Mouse (Mus musculus) layer of hippocampus, adult 9-11 months (tissue): ENCODE data around the gene Tm7sf3.
"Not testable (repeated sequence)": the region's sequence is repeated elsewhere in the genome, so short reads cannot be mapped to it uniquely, and the experiment has no call there.

Source experiments
- DNase-seq: peaks from one replicate; pipeline ENCODE4 v3.0.0; 2022

The Tm7sf3 gene

DNA sequence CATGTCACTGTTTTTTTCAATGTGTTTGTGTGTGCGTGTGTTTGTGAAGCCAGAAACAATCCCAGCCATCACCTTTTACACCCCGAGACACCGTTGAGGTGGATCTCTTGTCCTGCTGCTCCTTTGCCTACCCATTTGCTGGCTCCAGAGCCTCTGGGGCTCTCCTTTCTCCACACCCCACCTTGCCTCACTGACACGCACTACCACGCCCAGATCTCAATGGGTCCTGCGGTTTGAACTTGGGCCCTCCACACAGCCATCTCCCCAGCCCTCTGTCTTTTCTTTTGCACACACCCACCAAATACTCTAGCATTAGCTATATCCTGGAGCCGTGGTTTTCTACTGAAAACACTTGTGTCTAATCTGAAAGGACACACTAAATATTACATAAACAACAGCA, 30.7 kb downstream of the Tm7sf3 start:
- DNase-seq = no peak

DNA sequence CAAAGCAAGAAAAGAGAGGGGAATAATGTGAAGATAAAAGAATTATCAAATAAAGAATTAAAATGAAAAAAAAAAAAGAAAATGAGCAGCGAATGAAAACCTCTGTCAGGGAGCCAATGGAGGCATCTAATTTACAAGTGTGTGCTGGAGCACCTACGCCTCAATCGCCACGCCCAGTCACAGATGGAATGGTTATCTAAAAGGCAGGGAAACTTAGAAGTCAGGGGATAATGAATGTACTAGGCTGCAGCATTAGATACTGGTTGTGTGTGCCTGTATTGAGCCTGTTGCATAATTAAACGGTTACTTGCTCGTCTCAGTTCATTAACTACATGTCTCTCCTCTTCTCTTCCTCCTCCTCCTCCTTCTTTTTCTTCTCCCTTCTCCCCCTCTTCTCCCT, 31.2 kb downstream of the Tm7sf3 start:
- DNase-seq = no peak

DNA sequence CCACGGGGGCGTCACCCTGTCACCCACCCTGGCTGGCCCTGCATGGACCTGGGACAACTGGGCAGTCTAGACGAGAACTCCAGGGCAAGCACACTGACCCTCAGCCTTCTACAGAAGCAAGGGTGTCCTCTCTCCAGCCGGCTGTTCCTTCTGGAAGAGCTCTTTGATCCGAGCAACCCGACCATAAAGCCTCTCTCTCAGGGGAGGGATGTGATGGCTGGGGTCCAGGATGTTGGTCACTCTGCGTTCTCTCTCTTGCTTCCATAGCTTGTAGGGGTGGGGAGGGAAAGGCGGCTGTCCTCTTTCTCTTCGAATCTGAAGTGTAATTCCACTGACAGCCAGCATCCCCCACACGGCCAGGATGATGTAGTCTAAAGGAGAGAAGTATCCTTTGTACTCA, 39.0 kb downstream of the Tm7sf3 start:
- DNase-seq = no peak

DNA sequence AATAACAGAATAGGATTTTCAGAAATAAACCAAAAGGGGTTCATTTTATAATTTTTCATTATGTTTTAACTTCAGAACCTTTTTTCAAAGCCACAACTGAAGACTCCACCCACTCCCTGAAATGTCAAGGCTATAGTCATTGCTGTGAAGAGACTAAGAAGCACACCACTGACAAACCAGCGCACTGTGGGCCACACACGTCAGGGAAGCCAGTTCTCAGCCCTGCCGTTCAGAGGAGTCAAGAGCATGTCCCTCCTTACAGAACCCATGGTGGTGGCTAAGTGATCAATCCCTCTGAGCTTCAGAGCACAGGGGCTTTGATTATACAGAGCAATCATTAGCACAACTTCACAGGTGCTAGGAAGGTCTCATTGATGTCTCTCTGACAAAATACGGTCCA, 40.0 kb downstream of the Tm7sf3 start:
- no peak for DNase-seq

DNA sequence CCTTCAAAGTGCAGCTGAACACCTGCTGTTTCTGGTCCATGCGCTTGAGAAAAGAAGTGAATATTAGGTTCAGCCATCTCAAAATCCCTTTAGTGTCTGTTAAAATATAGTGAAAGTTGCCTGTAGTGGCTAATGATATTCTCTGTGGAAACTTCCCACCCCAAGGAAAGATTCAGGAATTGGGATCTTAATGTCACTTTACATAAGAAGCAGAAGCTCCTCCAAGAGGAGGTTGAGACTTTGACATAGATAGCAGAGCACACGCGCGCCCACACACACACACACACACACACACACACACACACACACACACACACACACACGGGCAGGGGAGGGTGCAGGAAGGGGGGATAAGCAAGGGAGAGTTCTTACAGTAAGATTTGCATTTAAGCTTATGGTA, 57.5 kb downstream of the Tm7sf3 start:
- no peak for DNase-seq

DNA sequence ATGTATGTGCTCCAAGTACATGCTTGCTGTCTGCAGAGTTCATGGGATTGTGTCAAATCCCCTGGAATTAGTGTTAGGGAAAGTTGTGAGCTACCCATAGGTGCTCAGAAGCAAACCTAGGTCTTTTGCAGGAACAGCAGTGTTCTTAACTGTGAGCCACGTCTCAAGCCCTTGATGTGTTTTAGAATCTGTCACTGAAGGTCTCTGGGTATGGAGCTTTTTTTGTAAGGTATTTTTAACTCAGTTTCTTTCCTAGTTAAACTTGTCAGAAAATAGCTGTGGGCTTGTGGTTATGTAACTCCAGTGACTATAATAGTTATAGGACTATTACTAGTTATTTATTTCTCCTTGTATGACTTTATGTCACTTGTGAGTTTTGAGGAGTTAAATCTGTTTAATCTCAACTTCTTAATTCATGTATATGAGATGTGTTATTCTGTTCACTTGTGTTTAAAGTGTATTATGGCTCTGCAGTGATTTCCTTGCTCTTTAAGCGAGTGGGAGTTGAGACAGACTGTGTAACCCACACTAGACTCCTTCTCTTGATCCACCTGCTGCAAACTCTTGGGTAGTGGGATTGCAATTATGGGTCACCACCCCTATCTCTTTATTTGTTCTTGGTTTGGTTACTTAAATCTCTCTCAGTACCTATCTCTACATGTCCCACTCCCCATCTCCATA, 59.1 kb downstream of the Tm7sf3 start:
- no peak for DNase-seq

DNA sequence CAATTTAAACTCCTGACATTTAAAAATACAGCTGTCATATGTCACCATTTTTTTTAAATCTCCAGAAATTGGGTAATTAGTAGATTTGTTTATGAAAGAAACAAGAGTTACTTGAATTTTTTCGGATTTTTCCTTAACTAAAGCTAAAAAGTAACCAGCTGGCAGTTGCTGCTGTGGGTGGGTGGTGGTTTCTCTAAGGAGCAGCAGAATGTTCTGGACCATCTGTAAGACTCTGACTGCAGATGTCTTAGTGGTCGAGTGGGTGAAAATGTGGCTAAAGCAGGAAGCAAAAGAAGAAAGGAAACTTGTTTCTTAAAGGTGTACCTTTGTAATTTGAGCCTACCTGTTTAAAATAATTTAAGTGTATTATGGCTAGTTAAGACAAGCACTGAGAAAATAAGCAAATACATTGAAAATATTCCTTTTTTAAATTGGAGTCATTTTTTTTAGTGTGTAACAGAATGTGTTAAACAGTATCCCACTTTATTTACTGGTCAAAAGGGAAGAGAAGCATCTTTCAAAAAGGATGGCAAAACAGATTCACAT, 62.2 kb downstream of the Tm7sf3 start:
- DNase-seq = peak; percentile 72

DNA sequence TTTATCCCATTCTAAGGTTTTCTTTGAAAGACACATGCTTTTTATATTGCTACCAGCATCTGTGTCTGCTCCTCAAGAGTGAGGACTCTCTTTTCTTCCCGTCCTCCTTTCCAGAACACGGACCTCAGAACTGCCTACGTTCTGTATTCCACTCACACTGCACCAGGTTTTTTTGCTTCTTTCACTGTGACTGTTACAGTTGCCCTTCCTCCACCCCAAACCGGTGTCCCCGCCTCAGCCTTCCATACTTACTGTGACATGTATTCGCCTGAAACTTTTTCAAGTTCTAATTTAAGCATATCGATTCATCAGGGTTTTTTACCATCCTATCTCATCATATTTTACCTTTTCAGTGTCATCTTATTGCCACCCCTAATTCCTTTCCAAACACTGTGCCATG, 64.0 kb downstream of the Tm7sf3 start:
- no peak for DNase-seq

DNA sequence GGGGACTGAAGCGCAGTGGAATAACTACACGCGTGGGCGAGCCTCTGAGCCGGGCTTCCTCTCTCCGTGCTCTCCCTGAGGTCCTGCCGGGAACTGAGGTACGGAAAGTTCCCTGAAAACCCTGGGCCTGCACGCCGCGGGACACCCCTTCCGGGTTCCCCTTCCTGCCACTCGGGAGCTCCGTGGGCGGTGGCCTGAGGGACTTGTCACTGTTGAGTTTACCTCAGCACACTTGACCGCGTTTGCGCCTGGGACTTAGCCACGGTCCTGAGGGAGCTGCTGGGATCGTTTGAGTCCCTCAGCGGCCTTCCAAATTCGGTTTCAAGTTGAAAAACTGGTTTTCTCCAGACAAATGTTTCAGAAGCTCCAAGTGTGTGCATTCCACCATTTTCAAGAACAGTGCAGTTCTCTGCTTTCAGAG, 64.5 kb downstream of the Tm7sf3 start:
- no peak for DNase-seq

DNA sequence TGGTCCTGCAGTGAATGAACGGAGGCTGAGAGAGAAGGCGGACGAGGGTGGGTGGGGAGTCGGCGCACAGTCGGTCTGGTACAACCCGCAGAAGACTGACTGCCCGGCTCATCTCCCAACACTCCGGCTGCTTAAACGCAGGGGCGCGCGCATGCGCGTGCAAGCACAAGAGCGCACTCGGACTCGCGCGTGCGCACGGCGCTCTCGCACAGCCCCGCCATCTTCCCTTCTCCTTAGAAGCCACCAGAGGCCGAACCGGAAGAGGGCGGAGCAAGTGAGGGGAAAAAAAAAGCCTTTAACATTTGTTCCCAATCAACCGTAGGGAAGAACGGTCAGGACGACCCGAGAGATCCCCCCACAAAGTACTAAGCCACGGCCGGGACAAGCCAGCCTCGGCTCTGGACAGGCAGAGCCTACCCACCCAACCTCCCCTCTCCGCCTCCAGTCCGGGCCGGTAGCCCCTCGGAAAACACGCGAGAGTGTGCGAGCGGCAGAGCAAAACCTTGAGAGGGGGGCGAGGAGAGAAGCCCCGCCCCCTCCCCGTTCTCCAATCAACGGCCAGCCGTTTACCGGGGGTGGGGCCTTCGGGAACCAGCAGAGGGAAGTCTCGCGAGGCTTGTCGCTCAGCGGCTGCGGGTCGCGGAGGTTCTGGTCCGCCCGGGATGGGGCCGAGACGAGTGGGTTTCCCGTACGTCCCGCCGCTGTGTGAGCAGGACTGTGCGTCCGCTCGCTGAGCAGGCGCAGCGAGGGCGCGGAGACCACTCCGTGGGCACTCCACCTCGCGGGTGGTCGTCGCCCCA, 65.1 kb downstream of the Tm7sf3 start, which contains the start of gene Ints13:
Ints13 (minus strand) TSS at position 526 of the 800 bp plus-strand sequence.
- DNase-seq = peak; percentile 98

DNA sequence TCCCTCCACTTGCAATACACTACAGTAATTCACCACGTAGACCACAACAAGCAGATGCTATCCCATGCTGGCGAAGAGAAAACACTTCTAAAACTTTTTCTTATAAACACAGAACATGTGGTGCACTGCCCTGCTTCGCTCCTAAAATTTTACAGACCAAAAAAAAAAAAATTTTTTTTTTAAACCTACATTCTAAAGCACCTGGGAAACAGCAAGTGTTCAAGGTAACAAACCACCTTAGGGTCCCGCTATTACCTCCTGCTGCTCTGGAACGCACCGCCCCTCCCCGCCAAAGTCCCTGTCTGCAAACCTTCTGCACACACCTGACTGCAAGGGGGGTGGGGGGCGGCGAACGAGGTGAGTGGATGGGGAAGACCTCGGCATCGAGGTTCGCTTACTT, 65.7 kb downstream of the Tm7sf3 start, which contains the start of gene Fgfr1op2:
Fgfr1op2 (plus strand) TSS at position 301 of the 400 bp plus-strand sequence.
- no peak for DNase-seq

DNA sequence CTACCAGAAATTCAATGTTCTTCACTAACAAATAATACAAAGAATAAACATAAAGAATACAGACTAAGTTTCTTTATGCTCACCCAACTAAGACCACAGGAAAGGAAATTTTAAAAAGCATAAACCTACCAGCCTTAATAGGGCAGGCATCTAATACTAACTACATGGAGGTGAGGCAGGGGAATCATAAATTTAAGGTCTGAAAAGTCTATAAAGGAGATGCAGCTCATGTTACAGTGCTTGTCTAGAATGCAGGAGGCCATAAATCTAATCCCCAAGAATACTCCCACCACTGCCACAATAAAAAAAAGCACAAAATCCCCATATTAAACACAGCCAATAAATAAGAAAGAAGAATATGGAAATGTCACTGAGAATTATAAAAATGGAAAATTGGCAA, 70.6 kb downstream of the Tm7sf3 start:
- DNase-seq = no peak

DNA sequence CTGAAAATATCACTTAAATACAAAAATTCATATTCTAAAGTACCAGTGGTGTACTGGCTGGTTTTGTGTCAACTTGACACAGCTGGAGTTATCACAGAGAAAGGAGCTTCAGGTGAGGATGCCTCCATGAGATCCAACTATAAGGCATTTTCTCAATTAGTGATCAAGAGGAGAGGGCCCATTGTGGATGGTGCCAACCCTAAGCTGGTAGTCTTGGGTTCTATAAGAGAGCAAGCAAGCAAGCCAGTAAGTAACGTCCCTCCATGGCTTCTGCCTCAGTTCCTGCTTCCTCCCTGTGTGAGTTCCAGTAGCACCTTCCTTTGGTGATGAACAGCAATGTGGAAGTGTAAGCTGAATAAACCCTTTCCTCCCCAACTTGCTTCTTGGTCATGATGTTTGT, 80.2 kb downstream of the Tm7sf3 start:
- not testable (repeated sequence) for DNase-seq
